Mouse (Mus musculus): ENCODE results near the gene Chst7. TPM values are rescaled to one million over a fixed set of nuclear protein-coding genes. Genes with fewer than 3 reads are reported as not detected.

Gene Chst7
- polyA plus RNA-seq (2015; fragmentation: Nextera tagmentation; extraction: Ambion mirVana) = 3.0 and 3.4 TPM in 2 replicates

DNA sequence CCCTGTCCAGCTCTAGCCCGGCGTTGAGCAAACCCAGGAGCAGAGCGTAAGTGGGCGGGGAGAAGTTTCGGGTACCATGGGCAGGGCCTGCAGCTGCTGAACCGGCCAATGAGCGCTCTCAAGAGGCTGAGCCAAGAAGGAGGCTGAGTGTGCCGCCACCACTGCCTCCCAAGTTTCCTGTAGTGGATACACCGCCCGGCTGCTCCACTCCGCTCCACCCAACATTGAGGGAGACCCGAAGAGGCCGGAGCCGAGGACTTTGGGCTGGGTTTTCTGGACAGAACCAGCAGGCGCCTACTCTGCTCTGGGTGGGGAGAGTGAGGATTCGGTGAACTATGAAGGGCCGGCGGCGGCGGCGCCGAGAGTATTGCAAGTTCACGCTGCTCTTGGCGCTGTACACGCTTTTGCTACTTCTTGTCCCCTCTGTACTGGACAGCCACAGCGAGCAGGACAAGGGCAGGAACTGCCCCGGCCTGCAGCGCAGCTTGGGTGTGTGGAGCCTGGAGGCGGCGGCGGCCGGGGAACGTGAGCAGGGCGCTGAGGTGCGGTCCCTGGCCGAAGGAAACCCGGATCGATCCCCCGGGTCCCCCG, at the start of gene Chst7:
Gene Chst7, plus strand, starts transcription at position 180 of the 591 bp plus-strand sequence.
- peak; percentile 95 for ATAC-seq
- no peaks in the 10 kb centered on the region for H3K9me3 ChIP-seq (ENCODE audit: control insufficient read depth, low read length)
- H3K36me3 ChIP-seq (ENCODE audit: control insufficient read depth, insufficient read depth, low read length) = no peaks in the 10 kb centered on the region
- H3K4me2 ChIP-seq (ENCODE audit: low read depth, low read length) = peak within 1 kb of the TSS; percentile 76
- no peaks in the 10 kb centered on the region for H3K4me1 ChIP-seq (ENCODE audit: control insufficient read depth, insufficient read depth, low read length)
- WGBS = 19% methylated on average over 40 of the region's 40 CpGs
- no peak within 1 kb of the TSS for H3K27ac ChIP-seq (ENCODE audit: low read length)
- H3K27me3 ChIP-seq (replicated peaks; ENCODE audit: control insufficient read depth, insufficient read depth, low read length) = peaks cover 8% of the 10 kb centered on the region; the same call in 1 of the 2 replicates
- H3K4me3 ChIP-seq (ENCODE audit: low read length) = peak within 1 kb of the TSS; percentile 52
- peak within 1 kb of the TSS; percentile 37; the same call in 1 of the 2 replicates for H3K9ac ChIP-seq (ENCODE audit: low read depth, low read length)

DNA sequence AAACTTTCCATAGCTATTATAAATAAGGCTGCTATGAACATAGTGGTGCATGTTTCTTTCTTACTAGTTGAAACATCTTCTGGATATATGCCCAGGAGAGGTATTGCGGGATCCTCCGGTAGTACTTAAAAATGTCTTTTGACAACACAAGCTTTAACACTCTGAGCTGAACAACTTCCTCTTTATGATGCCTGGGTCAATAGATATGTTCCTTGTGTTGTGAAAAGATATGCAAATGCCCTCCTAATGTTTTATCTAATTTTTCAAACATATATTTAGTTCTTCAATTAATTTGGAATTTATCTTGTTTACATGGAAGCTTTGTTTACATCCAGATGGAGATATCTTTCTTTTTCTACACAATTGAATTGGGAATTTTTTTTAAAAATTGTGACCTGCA, 47.1 kb upstream of the Chst7 start:
- WGBS = 88% methylated on average over 2 of the region's 2 CpGs
- Histone ChIP-seq H3K9me3 (ENCODE audit: control insufficient read depth, low read length) (no peaks in the 10 kb centered on the region), H3K4me3 (ENCODE audit: low read length) (no peak overlapping the region), H3K4me2 (ENCODE audit: low read depth, low read length) (no peak overlapping the region), H3K27me3 (replicated peaks; ENCODE audit: control insufficient read depth, insufficient read depth, low read length) (no peaks in the 10 kb centered on the region), H3K9ac (ENCODE audit: low read depth, low read length) (no peak overlapping the region), H3K27ac (ENCODE audit: low read length) (no peak overlapping the region), H3K4me1 (ENCODE audit: control insufficient read depth, insufficient read depth, low read length) (no peaks in the 10 kb centered on the region), H3K36me3 (ENCODE audit: control insufficient read depth, insufficient read depth, low read length) (no peaks in the 10 kb centered on the region)
- no peak for ATAC-seq

DNA sequence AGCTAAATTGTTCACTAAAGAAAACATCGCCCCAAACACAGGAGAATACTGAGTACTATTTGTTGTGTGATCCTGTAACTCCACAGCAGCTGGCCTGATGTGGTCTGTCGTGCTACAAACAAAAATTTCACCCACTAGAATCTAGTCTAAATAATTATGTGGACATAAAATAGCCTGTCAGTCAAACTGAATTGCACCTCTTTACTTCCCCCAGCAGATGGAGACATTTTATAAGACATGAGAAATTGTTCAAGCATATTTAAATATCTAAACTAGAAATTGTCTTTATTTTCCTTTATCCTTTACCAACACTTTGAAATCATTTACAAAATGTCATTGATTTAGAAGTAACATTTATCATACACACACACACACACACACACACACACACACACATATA, 38.4 kb upstream of the Chst7 start:
- Histone ChIP-seq H3K27ac (ENCODE audit: low read length) (no peak overlapping the region), H3K4me1 (ENCODE audit: control insufficient read depth, insufficient read depth, low read length) (no peaks in the 10 kb centered on the region), H3K4me2 (ENCODE audit: low read depth, low read length) (no peak overlapping the region), H3K4me3 (ENCODE audit: low read length) (no peak overlapping the region), H3K27me3 (replicated peaks; ENCODE audit: control insufficient read depth, insufficient read depth, low read length) (no peaks in the 10 kb centered on the region), H3K9me3 (ENCODE audit: control insufficient read depth, low read length) (no peaks in the 10 kb centered on the region), H3K9ac (ENCODE audit: low read depth, low read length) (no peak overlapping the region), H3K36me3 (ENCODE audit: control insufficient read depth, insufficient read depth, low read length) (no peaks in the 10 kb centered on the region)
- no peak for ATAC-seq
- WGBS = 43% methylated on average over 2 of the region's 2 CpGs

DNA sequence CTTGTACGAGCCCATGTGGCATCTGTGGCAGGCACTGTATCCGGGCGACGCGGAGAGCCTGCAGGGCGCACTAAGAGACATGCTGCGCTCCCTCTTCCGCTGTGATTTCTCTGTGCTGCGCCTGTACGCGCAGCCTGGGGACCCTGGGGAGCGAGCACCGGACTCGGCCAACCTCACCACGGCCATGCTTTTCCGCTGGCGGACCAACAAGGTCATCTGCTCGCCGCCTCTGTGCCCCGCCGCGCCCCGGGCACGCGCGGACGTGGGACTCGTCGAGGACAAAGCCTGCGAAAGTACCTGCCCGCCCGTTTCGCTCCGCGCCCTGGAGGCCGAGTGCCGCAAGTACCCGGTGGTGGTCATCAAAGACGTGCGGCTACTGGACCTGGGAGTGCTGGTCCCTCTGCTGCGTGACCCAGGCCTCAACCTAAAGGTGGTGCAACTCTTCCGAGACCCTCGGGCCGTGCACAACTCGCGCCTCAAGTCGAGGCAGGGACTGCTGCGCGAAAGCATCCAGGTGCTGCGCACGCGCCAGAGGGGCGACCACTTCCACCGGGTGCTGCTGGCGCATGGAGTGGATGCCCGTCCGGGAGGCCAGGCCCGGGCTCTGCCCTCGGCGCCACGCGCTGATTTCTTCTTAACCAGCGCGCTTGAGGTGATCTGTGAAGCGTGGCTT, 872 bp downstream of the Chst7 start:
- no peak overlapping the region for H3K27ac ChIP-seq (ENCODE audit: low read length)
- H3K9me3 ChIP-seq (ENCODE audit: control insufficient read depth, low read length) = no peaks in the 10 kb centered on the region
- H3K4me1 ChIP-seq (ENCODE audit: control insufficient read depth, insufficient read depth, low read length) = no peaks in the 10 kb centered on the region
- 18% methylated on average over 65 of the region's 65 CpGs for WGBS
- H3K36me3 ChIP-seq (ENCODE audit: control insufficient read depth, insufficient read depth, low read length) = no peaks in the 10 kb centered on the region
- H3K9ac ChIP-seq (ENCODE audit: low read depth, low read length) = peak overlapping the region; percentile 37; the same call in 1 of the 2 replicates
- H3K4me2 ChIP-seq (ENCODE audit: low read depth, low read length) = peak overlapping the region; percentile 76
- peaks cover 8% of the 10 kb centered on the region; the same call in 1 of the 2 replicates for H3K27me3 ChIP-seq (replicated peaks; ENCODE audit: control insufficient read depth, insufficient read depth, low read length)
- H3K4me3 ChIP-seq (ENCODE audit: low read length) = peak overlapping the region; percentile 52
- peak; percentile 47 for ATAC-seq

DNA sequence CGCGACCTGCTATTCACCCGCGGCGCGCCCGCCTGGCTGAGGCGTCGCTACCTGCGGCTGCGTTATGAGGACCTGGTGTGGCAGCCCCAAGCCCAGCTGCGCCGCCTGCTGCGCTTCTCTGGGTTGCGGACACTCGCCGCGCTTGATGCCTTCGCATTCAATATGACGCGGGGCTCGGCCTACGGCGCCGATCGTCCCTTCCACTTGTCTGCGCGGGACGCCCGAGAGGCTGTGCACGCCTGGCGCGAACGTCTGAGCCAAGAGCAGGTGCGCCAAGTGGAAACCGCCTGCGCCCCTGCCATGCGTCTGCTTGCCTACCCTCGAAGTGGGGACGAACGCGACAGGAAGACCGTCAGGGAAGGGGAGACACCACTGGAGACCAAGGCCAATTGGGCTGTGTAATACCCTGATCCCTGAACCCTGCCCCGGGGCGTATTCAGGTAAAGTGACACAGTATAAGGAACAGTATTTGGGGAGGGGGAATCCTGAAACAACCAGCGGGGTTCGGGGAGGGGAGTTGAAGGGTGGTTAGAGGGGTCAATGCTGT, 1.5 kb downstream of the Chst7 start:
- ATAC-seq = peak; percentile 6; the same call in 1 of the 2 replicates
- Histone ChIP-seq H3K9ac (ENCODE audit: low read depth, low read length) (peak overlapping the region; percentile 33; the same call in 1 of the 2 replicates), H3K9me3 (ENCODE audit: control insufficient read depth, low read length) (no peaks in the 10 kb centered on the region), H3K27ac (ENCODE audit: low read length) (no peak overlapping the region), H3K36me3 (ENCODE audit: control insufficient read depth, insufficient read depth, low read length) (no peaks in the 10 kb centered on the region), H3K27me3 (replicated peaks; ENCODE audit: control insufficient read depth, insufficient read depth, low read length) (peaks cover 8% of the 10 kb centered on the region; the same call in 1 of the 2 replicates), H3K4me3 (ENCODE audit: low read length) (peak overlapping the region; percentile 52), H3K4me1 (ENCODE audit: control insufficient read depth, insufficient read depth, low read length) (no peaks in the 10 kb centered on the region), H3K4me2 (ENCODE audit: low read depth, low read length) (peak overlapping the region; percentile 76)
- 25% methylated on average over 47 of the region's 47 CpGs for WGBS

DNA sequence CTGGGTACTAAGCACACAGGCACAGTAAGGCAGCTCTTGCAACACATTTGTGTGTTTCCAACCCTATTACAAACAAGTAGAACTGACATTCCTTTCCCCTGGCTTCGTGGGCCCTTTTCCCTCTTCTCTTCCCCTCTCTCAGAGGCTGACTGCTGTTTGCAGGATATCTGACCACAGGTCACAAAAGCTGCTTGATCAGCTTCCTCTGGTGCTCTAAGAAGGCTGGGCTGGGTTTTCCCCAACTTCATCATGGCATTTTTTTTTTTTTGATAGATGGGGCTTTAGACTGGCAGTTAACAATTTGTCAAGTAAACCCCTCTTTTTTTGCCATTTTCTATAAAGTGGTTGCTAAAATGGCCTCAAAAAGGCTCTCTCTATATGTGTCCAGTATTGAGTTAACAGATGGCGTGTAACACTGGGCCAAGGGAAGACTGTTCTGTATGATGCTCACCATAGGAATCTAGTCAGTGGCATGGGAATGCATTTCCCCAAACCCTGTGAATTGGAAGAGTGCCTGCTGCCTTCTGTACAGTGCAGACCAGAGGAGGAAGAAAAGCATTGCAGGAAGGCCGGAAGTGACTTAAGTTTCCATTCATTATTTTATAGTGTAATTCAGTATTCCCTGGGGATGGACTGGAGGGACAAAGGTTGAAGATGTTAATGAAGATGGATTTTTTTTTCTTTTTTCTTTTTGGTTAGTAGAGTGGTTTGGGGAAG, 2.6 kb downstream of the Chst7 start:
- Histone ChIP-seq H3K36me3 (ENCODE audit: control insufficient read depth, insufficient read depth, low read length) (no peaks in the 10 kb centered on the region), H3K27me3 (replicated peaks; ENCODE audit: control insufficient read depth, insufficient read depth, low read length) (peaks cover 8% of the 10 kb centered on the region; the same call in 1 of the 2 replicates), H3K4me1 (ENCODE audit: control insufficient read depth, insufficient read depth, low read length) (no peaks in the 10 kb centered on the region), H3K4me3 (ENCODE audit: low read length) (no peak overlapping the region), H3K9me3 (ENCODE audit: control insufficient read depth, low read length) (no peaks in the 10 kb centered on the region), H3K4me2 (ENCODE audit: low read depth, low read length) (no peak overlapping the region), H3K9ac (ENCODE audit: low read depth, low read length) (no peak overlapping the region), H3K27ac (ENCODE audit: low read length) (no peak overlapping the region)
- ATAC-seq = no peak
- 55% methylated on average over 3 of the region's 3 CpGs for WGBS

DNA sequence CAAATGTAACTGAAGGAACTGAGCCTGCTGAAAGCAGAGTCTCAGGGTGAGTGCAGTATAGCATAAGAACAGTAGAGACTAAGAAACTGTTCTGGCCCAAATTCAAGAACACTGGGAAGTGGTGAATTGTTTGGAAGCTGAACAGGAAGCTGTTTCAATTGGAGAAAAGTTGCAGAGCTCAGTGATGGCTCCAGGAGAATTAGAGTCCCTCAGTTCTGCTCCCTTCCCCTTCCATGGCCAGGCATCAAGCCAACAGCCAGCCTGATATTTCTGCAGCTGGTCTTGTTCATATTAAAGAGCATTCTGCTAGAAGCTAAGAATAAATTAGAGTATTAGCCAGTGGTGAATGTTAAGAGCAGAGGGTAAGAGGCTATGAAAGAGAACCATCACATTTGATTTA, 7.3 kb downstream of the Chst7 start:
- Histone ChIP-seq H3K4me2 (ENCODE audit: low read depth, low read length) (no peak overlapping the region), H3K4me3 (ENCODE audit: low read length) (no peak overlapping the region), H3K9me3 (ENCODE audit: control insufficient read depth, low read length) (no peaks in the 10 kb centered on the region), H3K27me3 (replicated peaks; ENCODE audit: control insufficient read depth, insufficient read depth, low read length) (no peaks in the 10 kb centered on the region), H3K36me3 (ENCODE audit: control insufficient read depth, insufficient read depth, low read length) (no peaks in the 10 kb centered on the region), H3K4me1 (ENCODE audit: control insufficient read depth, insufficient read depth, low read length) (no peaks in the 10 kb centered on the region), H3K27ac (ENCODE audit: low read length) (no peak overlapping the region), H3K9ac (ENCODE audit: low read depth, low read length) (no peak overlapping the region)
- ATAC-seq = peak; percentile 36; the same call in 1 of the 2 replicates

DNA sequence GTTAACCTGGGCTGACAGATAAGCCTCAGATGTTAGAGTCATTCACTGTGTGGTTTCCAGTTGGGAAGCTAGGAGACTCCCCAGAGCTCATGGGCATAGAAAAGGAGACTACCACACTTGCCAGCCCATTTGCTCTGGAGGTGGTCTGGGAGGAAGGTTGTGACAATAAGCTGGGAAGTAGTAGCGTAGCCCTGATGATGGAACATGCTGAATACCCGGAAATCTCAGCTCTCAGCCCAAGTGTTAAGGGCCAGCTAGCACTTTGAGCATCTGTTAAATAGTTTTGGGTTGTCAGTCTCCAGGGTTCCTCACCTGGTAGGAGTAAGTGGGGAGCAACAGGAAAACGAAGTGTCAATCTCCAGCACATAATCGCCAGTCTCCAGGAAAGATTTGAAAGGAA, 10.8 kb downstream of the Chst7 start:
- Histone ChIP-seq H3K9ac (ENCODE audit: low read depth, low read length) (no peak overlapping the region), H3K27me3 (replicated peaks; ENCODE audit: control insufficient read depth, insufficient read depth, low read length) (no peaks in the 10 kb centered on the region), H3K9me3 (ENCODE audit: control insufficient read depth, low read length) (no peaks in the 10 kb centered on the region), H3K4me3 (ENCODE audit: low read length) (no peak overlapping the region), H3K4me1 (ENCODE audit: control insufficient read depth, insufficient read depth, low read length) (no peaks in the 10 kb centered on the region), H3K36me3 (ENCODE audit: control insufficient read depth, insufficient read depth, low read length) (no peaks in the 10 kb centered on the region), H3K27ac (ENCODE audit: low read length) (no peak overlapping the region), H3K4me2 (ENCODE audit: low read depth, low read length) (no peak overlapping the region)
- 52% methylated on average over 4 of the region's 4 CpGs for WGBS
- ATAC-seq = no peak

DNA sequence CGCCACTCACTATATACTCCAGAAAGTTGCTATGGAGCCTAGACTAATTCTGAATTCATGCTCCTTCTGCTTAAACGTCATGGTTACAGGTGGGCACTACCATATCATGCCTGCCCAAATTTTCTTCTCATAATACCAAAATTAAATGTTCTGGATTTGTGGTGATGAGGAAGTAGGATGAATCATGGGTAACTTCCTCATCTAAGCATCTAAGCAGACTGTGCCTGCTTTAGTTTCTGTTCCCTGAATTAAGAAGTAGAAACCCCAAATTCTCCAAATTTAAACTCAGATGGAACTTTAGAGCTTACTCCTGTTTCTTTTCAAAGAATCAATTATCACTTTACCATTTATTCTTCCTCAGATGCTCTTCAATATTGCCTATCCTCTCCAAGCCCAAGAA, 58.4 kb downstream of the Chst7 start:
- Histone ChIP-seq H3K27me3 (replicated peaks; ENCODE audit: control insufficient read depth, insufficient read depth, low read length) (no peaks in the 10 kb centered on the region), H3K9ac (ENCODE audit: low read depth, low read length) (no peak overlapping the region), H3K27ac (ENCODE audit: low read length) (no peak overlapping the region), H3K9me3 (ENCODE audit: control insufficient read depth, low read length) (no peaks in the 10 kb centered on the region), H3K4me3 (ENCODE audit: low read length) (no peak overlapping the region), H3K4me2 (ENCODE audit: low read depth, low read length) (no peak overlapping the region), H3K4me1 (ENCODE audit: control insufficient read depth, insufficient read depth, low read length) (no peaks in the 10 kb centered on the region), H3K36me3 (ENCODE audit: control insufficient read depth, insufficient read depth, low read length) (no peaks in the 10 kb centered on the region)
- no peak for ATAC-seq
- 79% methylated on average over 2 of the region's 2 CpGs for WGBS

Measured in intestine, embryonic 16.5 days (tissue).